Mouse (Mus musculus): ENCODE measurements around the gene Rapgef2.

GRCm38 (mm10) chr3:79161093-79161723 lies 125.1 kb downstream of the Rapgef2 start:
- TF ChIP-seq CTCF (IDR thresholded peaks at IDR 0.05; ENCODE audit: low read depth): no peak
- no peak for TF ChIP-seq EP300 (IDR thresholded peaks at IDR 0.05; ENCODE audit: low read depth)

Data from liver, embryonic 14.5 days (tissue).